Comparison of ENCODE assay signal across 20 mouse cellular contexts in the genomic region with DNA sequence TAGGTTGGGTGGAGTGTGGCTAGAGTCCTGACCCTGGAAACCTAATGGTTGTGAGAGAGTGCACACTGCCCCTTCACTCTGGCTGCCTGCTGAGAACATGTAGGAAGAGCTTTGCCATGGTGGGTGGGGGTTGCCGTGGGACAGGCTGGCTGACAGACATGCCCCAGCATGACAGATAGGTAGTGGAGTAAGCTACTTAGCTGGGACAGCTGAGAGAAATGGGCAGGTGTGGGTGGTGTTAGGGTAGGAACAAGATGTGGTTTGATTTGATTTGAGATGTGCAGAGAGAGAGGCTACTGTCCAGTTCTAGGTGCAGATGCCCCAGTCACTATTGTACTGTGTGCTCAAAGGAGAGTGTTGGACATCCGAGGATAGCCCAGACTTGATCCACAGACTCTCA.
DNase-seq lines count a peak whose midpoint lies in the region; ATAC-seq and TF ChIP-seq lines count a peak whose summit lies in the region.
"Had no signal": no experiment of that assay in that cellular context is flagged by ENCODE, and none has a peak within 500 bp of the region (broad histone marks: within the 10 kb centered on the region; RNA-seq: fewer than 3 reads in every experiment).

No protein-coding gene starts in this region.

- intact Hi-C loops in heart, postnatal 14 days (cut with DNase I), result no loop called here

- H3K36me3 ChIP-seq in heart, embryonic 10.5 days, result peaks cover 7% of the 10 kb centered on the region; the same call in 1 of the 2 replicates
- no peaks in the 10 kb centered on the region for H3K36me3 ChIP-seq in testis, adult 2 months (ENCODE audit: control insufficient read depth, insufficient read depth, low read length)
- H3K36me3 ChIP-seq in heart, embryonic 16.5 days (ENCODE audit: control insufficient read depth, insufficient read depth), result no peaks in the 10 kb centered on the region; the same call in 1 of the 2 replicates

- WGBS in heart, embryonic 10.5 days, result 78% methylated on average over 2 of the region's 2 CpGs
- 63% methylated on average over 2 of the region's 2 CpGs for WGBS in heart, embryonic 16.5 days

- H3K4me2 ChIP-seq in heart, embryonic 16.5 days (ENCODE audit: low read depth, low read length), result no peak overlapping the region
- H3K4me2 ChIP-seq: forebrain, embryonic 13.5 days; hindbrain, embryonic 12.5 days; limb, embryonic 15.5 days; liver, embryonic 15.5 days; midbrain, embryonic 11.5 days; neural tube, embryonic 13.5 days had no signal

- no peak for TF ChIP-seq POLR2A in testis, adult 2 months (IDR thresholded peaks at IDR 0.05; ENCODE audit: control insufficient read depth, low read depth, low read length)

- no peaks in the 10 kb centered on the region for H3K9me3 ChIP-seq in heart, embryonic 10.5 days
- no peaks in the 10 kb centered on the region for H3K9me3 ChIP-seq in heart, embryonic 16.5 days (replicated peaks; ENCODE audit: control insufficient read depth, low read length)
- H3K9me3 ChIP-seq: forebrain, embryonic 13.5 days; hindbrain, embryonic 12.5 days; limb, embryonic 15.5 days; liver, embryonic 15.5 days; neural tube, embryonic 13.5 days had no signal

- peak overlapping the region; percentile 79; the same call in 1 of the 2 replicates for H3K27ac ChIP-seq in heart, embryonic 10.5 days
- H3K27ac ChIP-seq in testis, adult 2 months (ENCODE audit: control insufficient read depth, insufficient read depth, low read depth, low read length), result no peak overlapping the region
- peak overlapping the region; percentile 87 for H3K27ac ChIP-seq in heart, embryonic 16.5 days (ENCODE audit: low read length)
- H3K27ac ChIP-seq: forebrain, embryonic 13.5 days; hindbrain, embryonic 12.5 days; layer of hippocampus, adult 2 months; limb, embryonic 15.5 days; liver, embryonic 15.5 days; neural tube, embryonic 13.5 days had no signal

- no peaks in the 10 kb centered on the region for H3K27me3 ChIP-seq in heart, embryonic 10.5 days (ENCODE audit: insufficient read depth, poor library complexity, severe bottlenecking)
- H3K27me3 ChIP-seq in testis, adult 2 months (ENCODE audit: control insufficient read depth, insufficient read depth, low read length), result no peaks in the 10 kb centered on the region
- H3K27me3 ChIP-seq in heart, embryonic 16.5 days (ENCODE audit: control insufficient read depth, insufficient read depth, low read length), result no peaks in the 10 kb centered on the region
- H3K27me3 ChIP-seq: forebrain, embryonic 13.5 days; hindbrain, embryonic 12.5 days; limb, embryonic 15.5 days; liver, embryonic 15.5 days; neural tube, embryonic 13.5 days had no signal

- no peak for ATAC-seq in heart, embryonic 16.5 days (replicated peaks; ENCODE audit: extremely low read depth, insufficient read depth, low FRiP score)
- ATAC-seq: forebrain, embryonic 13.5 days had no signal

- H3K4me3 ChIP-seq in heart, embryonic 10.5 days, result no peak overlapping the region
- H3K4me3 ChIP-seq in testis, adult 2 months (ENCODE audit: control insufficient read depth, low read depth, low read length), result peak overlapping the region; percentile 30
- no peak overlapping the region for H3K4me3 ChIP-seq in heart, embryonic 16.5 days (ENCODE audit: low read length)
- H3K4me3 ChIP-seq: forebrain, embryonic 13.5 days; hindbrain, embryonic 12.5 days; layer of hippocampus, adult 2 months; limb, embryonic 15.5 days; liver, embryonic 15.5 days; neural tube, embryonic 13.5 days had no signal

- TF ChIP-seq CTCF in testis, adult 2 months (IDR thresholded peaks at IDR 0.05; ENCODE audit: control insufficient read depth, insufficient read depth, insufficient replicate concordance, low read depth, low read length), result no peak

- DNase-seq in heart, embryonic 10.5 days (ENCODE audit: low spot score), result no peak
- no peak for DNase-seq in heart, postnatal 14 days
- DNase-seq in testis, postnatal 14 days (ENCODE audit: low spot score), result no peak
- no peak for DNase-seq in lung, postnatal 10 days
- no peak for DNase-seq in spleen, postnatal 10 days (ENCODE audit: low spot score in 2 of 2)
- DNase-seq: adrenal gland, postnatal 25 days; cerebellum, adult 18-20 months; cerebellum, postnatal 36 days; gastrocnemius, postnatal 25 days; kidney, adult 18-20 months; kidney, postnatal 10 days had no signal

- peaks cover 39% of the 10 kb centered on the region for H3K4me1 ChIP-seq in heart, embryonic 10.5 days
- no peaks in the 10 kb centered on the region for H3K4me1 ChIP-seq in testis, adult 2 months (ENCODE audit: control insufficient read depth, insufficient read depth, low read length)
- H3K4me1 ChIP-seq in heart, embryonic 16.5 days (ENCODE audit: control insufficient read depth, insufficient read depth, low read length), result peaks cover 29% of the 10 kb centered on the region
- H3K4me1 ChIP-seq: forebrain, embryonic 13.5 days; liver, embryonic 15.5 days had no signal

- H3K9ac ChIP-seq in heart, embryonic 16.5 days (ENCODE audit: low read length), result peak overlapping the region; percentile 28; the same call in 1 of the 2 replicates
- H3K9ac ChIP-seq: forebrain, embryonic 13.5 days; hindbrain, embryonic 12.5 days; limb, embryonic 15.5 days; liver, embryonic 15.5 days; neural tube, embryonic 13.5 days had no signal
